Mouse (Mus musculus) embryonic stem cell, embryonic (primary cell): ENCODE measurements around the gene Txnip.

Experiments
- CTCF ChIA-PET, 4 experiments: fragments of 300-600 bp in 2 of 4; fragments of 350-600 bp in 2 of 4; sonication (Branson Sonifier 250); formaldehyde crosslinking; loops; one replicate each; lab custom pipeline; 2022; ENCODE audit warnings: inconsistent platforms in 2 of 4; lab: Charles Lee
- POLR2A ChIA-PET, 4 experiments: fragments of 300-600 bp in 2 of 4; fragments of 350-600 bp in 2 of 4; sonication (Branson Sonifier 250); formaldehyde crosslinking; loops; one replicate each; lab custom pipeline; 2022; ENCODE audit warnings: antibody characterized with exemption in 4 of 4, inconsistent platforms in 1 of 4; lab: Charles Lee

The Txnip gene

DNA sequence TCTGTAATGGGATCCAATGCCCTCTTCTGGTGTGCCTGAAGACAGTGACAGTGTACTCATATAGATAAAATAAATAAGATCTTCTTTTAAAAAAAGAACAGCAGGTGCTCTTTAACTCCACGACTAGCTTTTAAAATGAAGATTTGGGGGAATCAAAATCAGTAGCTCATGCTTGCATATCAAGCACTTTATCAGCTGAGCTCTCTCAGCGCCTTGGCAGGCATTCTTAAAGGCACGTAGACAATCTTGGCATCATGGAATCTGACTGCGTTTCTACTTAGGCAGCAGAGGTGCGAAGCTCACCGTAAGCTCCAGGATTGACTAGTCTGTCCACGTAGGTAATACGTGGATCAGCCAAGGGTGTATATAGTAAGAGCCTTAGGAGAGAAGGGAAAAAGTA is 15.2 kb upstream of the Txnip start:
- POLR2A ChIA-PET: interaction anchor here in 3 of 4 experiments (0.7 to 2.4 kb wide), 16 partner anchors 10 to 121 kb away, joined by 3 to 11 read pairs (median 6); partner anchors contain the start of genes Polr3gl (in 3 of the 3), Gm16253 (in 2 of the 3) and Rbm8a (in 2 of the 3)
- CTCF ChIA-PET: interaction anchor here (0.6 to 2.8 kb wide), 21 partner anchors 8 to 477 kb away, joined by 3 to 21 read pairs (median 4); partner anchors contain the start of genes Itga10 (in 3 of the 4), Gm16253 (in 1 of the 4), Lix1l (in 1 of the 4) and Polr3gl (in 1 of the 4)

DNA sequence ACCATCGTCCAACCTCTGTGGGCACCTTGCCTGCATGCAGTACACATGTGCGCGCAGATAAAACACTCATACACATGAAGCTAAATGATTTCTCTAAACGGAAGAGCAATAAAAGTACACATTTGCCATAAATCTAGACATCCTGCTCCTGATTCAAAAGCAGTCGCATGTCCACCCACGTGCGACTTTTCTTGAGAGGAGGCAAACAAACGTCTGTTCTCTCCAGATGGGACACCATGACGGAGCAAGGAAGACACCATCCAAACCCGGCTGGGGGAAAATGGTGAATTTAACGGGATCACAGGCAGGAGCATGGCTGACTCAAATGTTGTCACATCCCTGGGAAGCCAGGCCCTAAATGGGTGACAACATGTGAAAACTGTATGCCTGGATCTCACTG is 14.4 kb upstream of the Txnip start:
- POLR2A ChIA-PET: interaction anchor here in 2 of 4 experiments (1.0 to 2.2 kb wide), 6 partner anchors 18 to 121 kb away, joined by 3 to 11 read pairs (median 5); partner anchors contain the start of genes Polr3gl (in 1 of the 2) and Rbm8a (in 1 of the 2)
- CTCF ChIA-PET: interaction anchor here in 2 of 4 experiments (0.9 to 2.8 kb wide), 9 partner anchors 11 to 477 kb away, joined by 3 to 21 read pairs (median 7); partner anchors contain the start of genes Gm16253 (in 1 of the 2) and Polr3gl (in 1 of the 2)

DNA sequence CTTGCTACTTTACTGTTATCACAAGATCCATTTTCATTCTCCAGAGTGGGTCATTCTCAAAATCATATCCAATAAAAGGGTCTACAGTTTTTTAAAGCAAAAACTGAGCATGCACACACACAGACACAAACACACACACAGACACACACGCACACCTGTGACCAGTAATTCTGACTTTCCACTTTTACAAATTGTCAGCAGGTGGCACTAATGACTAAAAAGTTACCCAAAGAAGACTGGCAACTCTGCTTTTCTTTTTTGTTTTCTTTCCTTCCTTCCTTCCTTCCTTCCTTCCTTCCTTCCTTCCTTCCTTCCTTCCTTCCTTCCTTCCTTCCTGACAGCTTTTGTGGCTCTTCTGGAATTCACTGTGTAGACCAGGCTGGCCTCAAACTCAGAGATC is 12.2 kb upstream of the Txnip start:
- POLR2A ChIA-PET: interaction anchor here in 3 of 4 experiments (0.8 to 26.7 kb wide), 8 partner anchors 12 to 233 kb away, joined by 3 to 969 read pairs (median 6); partner anchors contain the start of genes Gm16253 (in 1 of the 3), Itga10 (in 1 of the 3), Rbm8a (in 1 of the 3) and Txnip (in 1 of the 3)
- CTCF ChIA-PET: interaction anchor here in 3 of 4 experiments (0.6 to 3.3 kb wide), 18 partner anchors 11 to 268 kb away, joined by 3 to 33 read pairs (median 4); partner anchors contain the start of genes Gm16253 (in 2 of the 3), Lix1l (in 1 of the 3), Nudt17 (in 1 of the 3) and Polr3gl (in 1 of the 3)

DNA sequence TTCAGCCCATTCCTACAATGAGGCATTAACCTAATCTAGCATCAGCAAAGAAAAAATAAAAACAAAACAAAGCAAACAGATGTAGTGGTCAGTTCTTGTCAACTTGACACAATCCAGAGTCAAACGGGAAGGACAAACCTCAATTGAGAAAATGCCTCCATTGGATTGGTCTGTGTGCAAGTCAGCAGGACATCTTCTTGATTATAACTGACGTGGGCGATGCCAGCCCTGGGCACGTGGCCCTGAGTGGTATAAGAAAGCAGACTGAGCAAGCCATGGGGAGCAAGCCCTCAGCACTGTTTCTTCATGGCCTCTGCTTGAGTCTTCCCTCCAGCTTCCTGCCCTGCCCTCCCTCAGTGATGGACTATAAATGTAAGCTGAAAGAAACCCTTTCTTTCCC is 10.9 kb upstream of the Txnip start:
- ChIA-PET CTCF (interaction anchor here (0.7 to 3.3 kb wide), 14 partner anchors 19 to 153 kb away, joined by 3 to 33 read pairs (median 6); partner anchors contain the start of genes Gm16253 (in 1 of the 4), Polr3gl (in 1 of the 4) and Rbm8a (in 1 of the 4)), POLR2A (interaction anchor here in 3 of 4 experiments (0.5 to 26.7 kb wide), 11 partner anchors 10 to 92 kb away, joined by 3 to 969 read pairs (median 4); partner anchors contain the start of genes Gm16253 (in 3 of the 3), Polr3gl (in 1 of the 3) and Txnip (in 1 of the 3))

DNA sequence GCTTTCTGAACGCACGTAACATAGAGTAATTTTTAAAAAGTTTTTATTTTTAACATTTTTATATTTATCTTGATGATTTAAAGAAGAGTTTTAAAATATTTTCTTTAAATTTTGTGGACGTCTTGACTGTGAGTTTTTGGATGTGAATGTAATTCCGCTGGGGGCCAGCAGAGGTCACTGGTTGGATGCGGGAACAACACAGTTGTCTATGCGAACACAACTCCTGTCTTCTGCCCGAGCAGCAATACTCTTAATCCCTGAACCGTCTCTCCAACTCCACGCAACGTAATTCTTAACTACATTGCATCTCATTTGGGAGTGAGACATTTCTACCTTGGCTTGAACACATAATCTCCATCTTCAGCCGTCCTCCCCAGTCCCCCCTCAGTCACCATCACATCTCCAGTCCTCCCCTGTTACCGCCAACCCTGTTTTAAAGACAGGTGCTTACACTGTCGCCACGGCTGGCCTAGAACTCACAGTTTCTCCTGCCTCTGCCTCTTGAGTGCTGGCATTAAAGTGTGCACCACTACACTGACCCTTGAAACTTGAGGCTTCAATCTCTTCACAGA is 10.3 kb upstream of the Txnip start:
- POLR2A ChIA-PET: interaction anchor here in 3 of 4 experiments (0.9 to 26.7 kb wide), 8 partner anchors 9 to 92 kb away, joined by 3 to 969 read pairs (median 5); partner anchors contain the start of genes Gm16253 (in 3 of the 3) and Txnip (in 1 of the 3)
- CTCF ChIA-PET: interaction anchor here (0.7 to 3.3 kb wide), 14 partner anchors 20 to 152 kb away, joined by 3 to 33 read pairs (median 6); partner anchors contain the start of genes Gm16253 (in 1 of the 4), Polr3gl (in 1 of the 4) and Rbm8a (in 1 of the 4)

DNA sequence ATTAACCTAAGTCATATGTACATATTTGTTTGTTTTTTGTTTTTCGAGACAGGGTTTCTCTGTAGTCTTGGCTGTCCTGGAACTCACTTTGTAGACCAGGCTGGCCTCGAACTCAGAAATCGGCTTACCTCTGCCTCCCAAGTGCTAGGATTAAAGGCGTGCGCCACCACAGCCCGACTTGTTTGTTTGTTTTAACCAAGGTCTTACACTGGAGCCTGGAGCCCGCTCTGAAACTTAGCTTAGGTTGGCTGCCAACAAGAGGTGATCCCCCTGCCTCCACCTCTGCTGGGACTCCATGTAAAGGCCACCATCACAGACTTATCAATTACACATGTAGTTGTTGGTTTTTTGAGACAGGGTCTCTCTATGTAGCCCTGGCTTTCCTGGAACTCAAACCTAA is 8.9 kb upstream of the Txnip start:
- ChIA-PET CTCF (interaction anchor here in 3 of 4 experiments (0.6 to 2.5 kb wide), 5 partner anchors 18 to 141 kb away, joined by 3 to 13 read pairs (median 9); partner anchors contain the start of gene Polr3gl (in 1 of the 3)), POLR2A (interaction anchor here in 3 of 4 experiments (0.6 to 26.7 kb wide), 6 partner anchors 9 to 378 kb away, joined by 3 to 969 read pairs (median 28); partner anchors contain the start of gene Gm16253 (in 3 of the 3))

DNA sequence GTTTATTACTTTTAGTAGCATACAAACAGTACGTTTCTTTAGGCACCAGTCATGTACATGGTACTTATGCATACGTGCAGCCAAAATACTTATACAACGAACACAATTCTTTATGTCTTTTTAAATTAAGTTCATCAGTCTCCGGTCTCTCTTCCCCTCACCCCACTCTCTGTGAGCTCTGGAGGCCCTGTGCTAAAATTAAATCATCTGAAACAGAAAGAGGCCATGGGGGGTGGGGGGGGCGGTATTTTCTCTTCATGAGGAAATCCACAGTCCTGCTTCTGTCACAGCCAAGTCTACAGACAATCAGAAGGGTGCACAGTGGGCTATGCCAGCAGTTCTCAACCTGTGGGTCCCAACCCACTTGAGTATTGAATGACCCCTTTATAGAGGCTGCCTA is 8.4 kb upstream of the Txnip start:
- ChIA-PET POLR2A (interaction anchor here in 3 of 4 experiments (0.6 to 26.7 kb wide), 7 partner anchors 9 to 379 kb away, joined by 3 to 969 read pairs (median 4); partner anchors contain the start of genes Gm16253 (in 3 of the 3) and Polr3gl (in 1 of the 3)), CTCF (interaction anchor here (0.6 to 3.9 kb wide), 9 partner anchors 17 to 140 kb away, joined by 3 to 42 read pairs (median 11); partner anchors contain the start of gene Polr3gl (in 1 of the 4))

DNA sequence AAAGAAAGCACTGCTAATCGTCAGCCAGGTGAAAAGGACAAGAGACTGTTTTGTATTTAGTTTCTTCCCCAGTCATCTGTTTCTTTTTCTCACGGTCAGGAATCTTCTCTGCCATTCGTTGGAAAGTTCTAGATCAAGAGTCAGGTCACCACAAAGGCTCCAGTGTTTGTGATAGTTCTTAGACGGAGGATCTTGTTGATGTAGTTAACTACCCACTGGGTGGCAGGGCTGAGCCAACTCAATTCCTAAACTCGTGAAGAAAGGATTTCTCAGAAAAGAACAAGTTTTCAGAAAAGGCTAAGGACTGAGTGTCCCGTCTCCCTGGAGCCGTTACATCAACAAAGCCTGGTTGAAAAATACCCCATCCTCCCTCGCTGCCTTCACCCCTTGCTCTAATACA is 6.6 kb upstream of the Txnip start:
- POLR2A ChIA-PET: interaction anchor here in 3 of 4 experiments (0.6 to 26.7 kb wide), 19 partner anchors 8 to 220 kb away, joined by 3 to 969 read pairs (median 4); partner anchors contain the start of genes Gm16253 (in 3 of the 3), Polr3gl (in 2 of the 3), Rbm8a (in 2 of the 3) and Lix1l (in 1 of the 3)

DNA sequence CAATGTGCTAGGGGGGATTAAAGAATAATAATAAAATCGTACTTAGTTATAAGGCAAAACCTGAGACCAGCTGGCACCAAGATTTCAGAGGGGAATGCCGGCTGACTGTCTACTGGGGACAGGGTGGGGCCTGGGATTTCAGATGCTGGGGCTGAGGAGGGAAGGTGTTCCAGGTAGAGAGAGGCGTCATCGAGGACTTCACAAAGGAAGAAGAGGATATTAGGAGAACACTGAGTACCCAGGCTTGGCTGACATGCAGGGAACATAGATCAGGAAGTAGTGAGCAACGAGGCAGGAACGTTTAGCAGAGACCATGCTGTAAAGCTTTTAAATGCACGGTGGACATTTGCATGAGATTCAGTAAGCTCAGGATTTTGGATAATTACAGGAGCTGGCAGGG is 5.9 kb upstream of the Txnip start:
- ChIA-PET CTCF (interaction anchor here (0.6 to 3.9 kb wide), 13 partner anchors 11 to 168 kb away, joined by 3 to 42 read pairs (median 3); no protein-coding TSS in a partner anchor), POLR2A (interaction anchor here (0.6 to 26.7 kb wide), 23 partner anchors 10 to 393 kb away, joined by 3 to 969 read pairs (median 3); partner anchors contain the start of genes Gm16253 (in 3 of the 4), Polr3gl (in 2 of the 4), Lix1l (in 1 of the 4) and Rbm8a (in 1 of the 4))

More for the DNA sequence above, 6.6 kb upstream of the Txnip start:
- CTCF ChIA-PET: interaction anchor here (0.6 to 3.9 kb wide), 21 partner anchors 10 to 159 kb away, joined by 3 to 42 read pairs (median 4); partner anchors contain the start of genes Gm16253 (in 3 of the 4) and Polr3gl (in 1 of the 4)

DNA sequence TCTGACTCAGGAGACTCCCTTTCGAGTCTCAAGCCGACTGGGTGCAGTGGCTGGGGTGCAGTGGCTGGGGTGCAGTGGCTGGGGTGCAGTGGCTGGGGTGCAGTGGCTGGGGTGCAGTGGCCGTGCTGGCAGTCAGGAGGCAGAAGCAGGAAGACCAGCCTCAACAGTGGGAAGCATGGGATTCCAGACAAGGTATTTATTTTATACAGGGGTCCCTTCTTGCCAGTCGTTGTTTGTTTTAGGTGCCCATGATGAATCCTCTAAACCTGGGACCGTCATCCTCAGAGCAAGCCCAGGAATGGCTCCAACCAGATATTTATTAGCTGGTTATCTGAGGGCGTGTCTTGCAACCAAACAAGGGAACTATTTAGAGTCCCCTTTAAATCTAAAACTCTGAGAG is 4.2 kb upstream of the Txnip start:
- CTCF ChIA-PET: interaction anchor here in 3 of 4 experiments (0.8 to 1.9 kb wide), 5 partner anchors 23 to 91 kb away, joined by 3 to 12 read pairs (median 4); partner anchors contain the start of gene Gm16253 (in 2 of the 3)

DNA sequence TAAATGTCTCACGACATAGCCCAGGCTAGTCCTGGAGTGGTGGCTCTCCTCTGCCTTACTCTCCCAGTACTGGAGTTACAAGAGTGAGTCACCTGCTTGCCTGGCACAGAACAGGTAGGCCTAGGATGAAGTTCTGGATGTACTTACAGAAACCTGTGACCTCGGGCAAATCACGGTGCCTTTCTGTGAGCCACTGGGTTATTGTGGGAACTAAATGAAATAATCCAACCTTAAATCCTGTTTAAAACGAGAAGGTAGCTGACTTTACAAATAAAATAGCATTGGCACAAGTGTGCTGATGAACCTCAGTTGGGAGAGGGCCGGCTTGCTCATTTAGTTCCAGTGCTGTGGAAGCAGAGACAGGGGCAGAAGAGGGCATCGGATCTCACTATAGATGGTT is 3.5 kb upstream of the Txnip start:
- POLR2A ChIA-PET: interaction anchor here in 3 of 4 experiments (0.5 to 26.7 kb wide), 16 partner anchors 8 to 140 kb away, joined by 3 to 969 read pairs (median 3); partner anchors contain the start of genes Gm16253 (in 3 of the 3), Rbm8a (in 2 of the 3) and Polr3gl (in 1 of the 3)
- CTCF ChIA-PET: interaction anchor here in 3 of 4 experiments (0.7 to 1.9 kb wide), 8 partner anchors 22 to 1020 kb away, joined by 3 to 12 read pairs (median 3); partner anchors contain the start of genes Gm16253 (in 2 of the 3) and Itga10 (in 1 of the 3)

More for the DNA sequence above, 4.2 kb upstream of the Txnip start:
- POLR2A ChIA-PET: interaction anchor here in 3 of 4 experiments (0.7 to 26.7 kb wide), 10 partner anchors 8 to 139 kb away, joined by 3 to 969 read pairs (median 6); partner anchors contain the start of genes Gm16253 (in 3 of the 3) and Rbm8a (in 1 of the 3)

DNA sequence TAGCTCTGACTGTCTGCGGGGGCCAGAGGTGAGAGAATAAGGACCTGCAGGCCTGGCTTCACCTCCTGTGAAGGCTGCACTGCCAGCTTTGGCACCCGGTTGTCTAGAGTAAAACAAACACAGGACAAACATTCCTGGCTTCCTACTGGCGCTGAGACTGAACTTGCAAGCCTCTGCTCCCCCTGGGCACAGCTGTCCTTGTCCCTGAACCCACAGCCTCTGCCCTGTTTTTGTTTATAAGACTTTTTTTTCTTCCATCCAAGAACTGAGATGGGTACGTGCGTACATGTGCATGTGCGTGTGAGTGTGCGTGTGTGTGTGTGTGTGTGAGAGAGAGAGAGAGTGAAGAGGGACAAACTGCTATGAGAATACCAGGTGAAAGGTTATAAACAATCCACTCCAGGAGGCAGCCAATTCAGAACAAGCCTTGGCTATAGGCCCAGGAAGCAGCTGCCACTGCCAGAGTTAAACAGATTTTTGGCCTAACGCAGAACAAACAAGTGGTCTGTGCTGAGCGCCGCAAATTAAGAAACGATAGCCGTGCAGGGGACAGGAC is 2.6 kb upstream of the Txnip start:
- ChIA-PET POLR2A (interaction anchor here in 3 of 4 experiments (0.5 to 26.7 kb wide), 12 partner anchors 10 to 141 kb away, joined by 3 to 969 read pairs (median 6); partner anchors contain the start of genes Gm16253 (in 3 of the 3), Rbm8a (in 2 of the 3) and Polr3gl (in 1 of the 3)), CTCF (interaction anchor here (0.5 to 1.9 kb wide), 6 partner anchors 13 to 380 kb away, joined by 3 to 12 read pairs (median 4); partner anchors contain the start of genes Gm16253 (in 1 of the 4) and Itga10 (in 1 of the 4))

DNA sequence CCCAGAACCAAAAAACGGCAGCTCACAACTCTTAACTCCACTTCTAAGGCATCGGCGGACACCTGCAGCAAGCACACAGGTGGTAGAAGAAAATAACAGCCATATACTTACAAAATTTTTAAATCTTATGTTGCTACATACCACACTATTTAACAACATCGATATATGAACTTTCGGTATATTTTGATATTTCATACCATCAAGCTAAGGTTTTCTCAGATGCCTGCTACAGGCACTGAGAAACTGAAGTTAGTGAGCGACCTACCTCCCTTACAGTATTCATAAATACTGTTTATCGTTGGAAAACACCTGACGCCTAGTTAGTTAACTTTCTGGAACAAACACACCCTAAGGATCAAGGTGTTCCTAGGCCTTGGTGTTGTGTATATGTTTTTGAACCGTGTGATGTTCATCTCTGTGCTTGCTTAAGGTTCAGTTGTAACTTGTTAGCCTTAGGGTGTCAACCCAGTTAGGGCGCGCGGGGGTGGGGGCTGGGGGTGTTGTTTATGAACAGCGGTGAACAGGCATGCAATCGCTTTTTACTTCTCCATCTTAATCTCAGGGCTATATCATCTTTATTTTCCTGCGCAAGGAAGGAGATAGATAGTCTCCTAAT is 1.6 kb upstream of the Txnip start:
- ChIA-PET CTCF (interaction anchor here in 3 of 4 experiments (0.6 to 2.5 kb wide), 3 partner anchors 12 to 216 kb away, joined by 4 to 9 read pairs (median 7); no protein-coding TSS in a partner anchor), POLR2A (interaction anchor here in 3 of 4 experiments (0.5 to 26.7 kb wide), 15 partner anchors 9 to 658 kb away, joined by 3 to 969 read pairs (median 7); partner anchors contain the start of genes Gm16253 (in 3 of the 3), Polr3gl (in 2 of the 3) and Rbm8a (in 1 of the 3))

DNA sequence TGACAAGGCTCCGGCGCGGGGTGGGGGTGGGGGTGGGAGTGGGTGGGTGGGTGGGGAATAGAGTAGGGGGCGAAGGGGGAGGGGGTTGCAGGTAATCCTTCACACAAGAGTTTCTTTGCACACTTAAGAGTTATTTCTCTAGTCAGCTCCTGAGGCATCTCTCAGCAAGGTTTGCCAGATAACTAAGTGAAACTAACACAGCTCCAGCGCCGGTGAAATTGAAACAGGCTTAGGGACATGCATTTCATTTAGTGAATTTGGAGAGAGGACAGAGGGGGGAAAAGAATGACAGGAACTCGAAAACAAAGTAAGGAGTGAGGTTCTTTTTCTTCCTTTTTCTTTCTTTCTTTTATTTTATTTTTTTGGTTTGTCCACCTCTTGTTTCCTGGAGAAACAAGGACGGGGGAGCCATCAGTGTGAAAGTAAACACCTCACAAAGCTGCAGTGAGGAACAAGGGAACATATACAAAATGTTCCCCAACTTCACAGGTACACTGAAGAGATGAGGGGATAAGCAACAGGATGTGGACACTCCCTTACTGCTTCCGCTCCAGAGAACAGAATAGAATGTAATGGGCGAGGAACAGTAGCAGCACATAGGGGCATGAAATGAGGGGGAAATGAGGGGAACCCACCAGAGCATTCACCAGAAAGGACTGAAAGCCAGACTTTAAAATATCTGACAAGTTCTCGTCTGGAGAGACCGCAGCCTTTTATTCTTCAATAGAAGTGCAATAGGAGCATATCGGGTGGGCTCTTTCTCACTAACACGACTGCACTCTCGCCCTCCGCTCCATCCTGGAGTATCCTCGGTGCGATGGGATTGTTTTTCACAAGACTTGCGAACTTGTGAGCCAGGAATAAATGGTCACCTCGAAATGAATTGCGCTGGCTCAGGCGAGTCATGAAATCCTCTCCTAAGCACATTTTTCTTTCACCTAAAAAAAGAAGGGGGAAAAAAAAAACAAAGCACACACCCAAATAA is 814 bp upstream of the Txnip start:
- ChIA-PET CTCF (interaction anchor here in 2 of 4 experiments (0.6 to 2.5 kb wide), 3 partner anchors 13 to 23 kb away, joined by 3 to 9 read pairs (median 3); partner anchors contain the start of gene Gm16253 (in 1 of the 2)), POLR2A (interaction anchor here (0.5 to 26.7 kb wide), 60 partner anchors 8 to 657 kb away, joined by 3 to 969 read pairs (median 4); partner anchors contain the start of genes Gm16253 (in 3 of the 4), Polr3gl (in 3 of the 4), Rbm8a (in 3 of the 4) and Hist2h2bb (in 2 of the 4))
